Mouse (Mus musculus) neural tube, embryonic 13.5 days (tissue): ENCODE results near the gene Zbtb42. TPM values are rescaled to one million over a fixed set of nuclear protein-coding genes. Genes with fewer than 3 reads are reported as not detected.

ENCODE experiments used
- ATAC-seq: fragments of 200-750 bp; cut with Nextera tagmentation; 2 replicates; pipeline ENCODE4 v1.8.0; 2017; ENCODE audit warnings: low read depth, mild to moderate bottlenecking, moderate TSS enrichment, moderate library complexity
- H3K27ac ChIP-seq: fragments of 300-500 bp; sonication (generic); replicated peaks from 2 replicates; pipeline ENCODE4 v1.5.1; 2015; ENCODE audit warnings: moderate library complexity, mild to moderate bottlenecking, inconsistent platforms
- H3K27me3 ChIP-seq: fragments of 300-500 bp; sonication (generic); 2 replicates; pipeline ENCODE4 v1.6.1; 2015; ENCODE audit warnings: mild to moderate bottlenecking, inconsistent platforms
- H3K36me3 ChIP-seq: fragments of 300-500 bp; sonication (generic); 2 replicates; pipeline ENCODE4 v1.6.1; 2015; ENCODE audit warnings: mild to moderate bottlenecking, inconsistent platforms
- H3K4me1 ChIP-seq: fragments of 300-500 bp; sonication (generic); replicated peaks from 2 replicates; pipeline ENCODE4 v1.6.1; 2015; ENCODE audit warnings: inconsistent platforms
- H3K4me2 ChIP-seq: fragments of 300-500 bp; sonication (generic); 2 replicates; pipeline ENCODE4 v1.6.1; 2015; ENCODE audit warnings: inconsistent platforms, mild to moderate bottlenecking, moderate library complexity
- H3K4me3 ChIP-seq: fragments of 300-500 bp; sonication (generic); 2 replicates; pipeline ENCODE4 v1.5.1; 2015; ENCODE audit warnings: mild to moderate bottlenecking, inconsistent platforms
- H3K9ac ChIP-seq: fragments of 300-500 bp; sonication (generic); 2 replicates; pipeline ENCODE4 v1.6.1; 2015; ENCODE audit warnings: moderate library complexity, mild to moderate bottlenecking, inconsistent platforms
- H3K9me3 ChIP-seq: fragments of 300-500 bp; sonication (generic); 2 replicates; pipeline ENCODE4 v1.6.1; 2016; ENCODE audit warnings: inconsistent platforms
- WGBS: fragments of 180-500 bp; shearing (Covaris S2); methylation state at CpG from one replicate; pipeline ENCODE4 v1.1.7; 2015; 5-methylcytosine and 5-hydroxymethylcytosine counted together
- microRNA-seq: library from miRNA; unstranded; fragments of <30 nt; microRNA quantifications from one replicate; pipeline ENCODE4, GENCODE M21; 2016
- polyA plus RNA-seq: library from polyadenylated mRNA; unstranded; fragments of >200 nt; fragmentation: Nextera tagmentation; extraction: Ambion mirVana; gene quantifications from 2 replicates; pipeline ENCODE4 v1.2.1, GENCODE M21; 2015

Gene Zbtb42
- polyA plus RNA-seq, 1 experiment from 2014 or later: 2.1 TPM

- peaks cover 6% of the 10 kb centered on the region; the same call in 1 of the 2 replicates for H3K36me3 ChIP-seq
- peaks cover 52% of the 10 kb centered on the region for H3K4me1 ChIP-seq
- H3K9me3 ChIP-seq: no peaks in the 10 kb centered on the region
- peaks cover 30% of the 10 kb centered on the region for H3K27me3 ChIP-seq
- peak overlapping the region; percentile 91 for H3K4me3 ChIP-seq
- H3K9ac ChIP-seq: peak overlapping the region; percentile 90
- WGBS: under 1% methylated on average over 70 of the region's 75 CpGs
- peak; percentile 52 for ATAC-seq
- peak overlapping the region; percentile 62; the same call in 1 of the 2 replicates for H3K27ac ChIP-seq
- peak overlapping the region; percentile 93 for H3K4me2 ChIP-seq
Measured at GRCm38 (mm10) chr12:112722240-112723027, 43.8 kb downstream of the Zbtb42 start.

- H3K27ac ChIP-seq: 0 out of 2 replicates have a peak overlapping the region, but pooled peaks have one; percentile 62
- H3K9ac ChIP-seq: peak overlapping the region; percentile 90
- peak; percentile 32 for ATAC-seq
- WGBS: 9% methylated on average over 5 of the region's 5 CpGs
- peaks cover 55% of the 10 kb centered on the region for H3K4me1 ChIP-seq
- peaks cover 30% of the 10 kb centered on the region for H3K27me3 ChIP-seq
- H3K4me3 ChIP-seq: peak overlapping the region; percentile 91
- H3K36me3 ChIP-seq: peaks cover 6% of the 10 kb centered on the region; the same call in 1 of the 2 replicates
- no peaks in the 10 kb centered on the region for H3K9me3 ChIP-seq
- H3K4me2 ChIP-seq: peak overlapping the region; percentile 93
Measured at GRCm38 (mm10) chr12:112723028-112723330, 44.4 kb downstream of the Zbtb42 start.

GRCm38 (mm10) chr12:112723445-112723844 is 44.8 kb downstream of the Zbtb42 start:
- Histone ChIP-seq H3K4me3 (peak overlapping the region; percentile 91), H3K27me3 (peaks cover 30% of the 10 kb centered on the region), H3K9me3 (no peaks in the 10 kb centered on the region), H3K27ac (no peak overlapping the region), H3K36me3 (peaks cover 6% of the 10 kb centered on the region; the same call in 1 of the 2 replicates), H3K4me1 (peaks cover 55% of the 10 kb centered on the region), H3K4me2 (peak overlapping the region; percentile 93), H3K9ac (peak overlapping the region; percentile 90)
- WGBS: 92% methylated on average over 6 of the region's 6 CpGs
- no peak for ATAC-seq

GRCm38 (mm10) chr12:112724077-112724805 is 45.6 kb downstream of the Zbtb42 start:
- WGBS: 76% methylated on average over 11 of the region's 11 CpGs
- peaks cover 6% of the 10 kb centered on the region; the same call in 1 of the 2 replicates for H3K36me3 ChIP-seq
- no peak for ATAC-seq
- H3K27me3 ChIP-seq: peaks cover 30% of the 10 kb centered on the region
- peak overlapping the region; percentile 93 for H3K4me2 ChIP-seq
- H3K4me1 ChIP-seq: peaks cover 55% of the 10 kb centered on the region
- no peak overlapping the region for H3K4me3 ChIP-seq
- H3K9me3 ChIP-seq: no peaks in the 10 kb centered on the region
- no peak overlapping the region for H3K27ac ChIP-seq
- H3K9ac ChIP-seq: no peak overlapping the region

GRCm38 (mm10) chr12:112727801-112728200 is 49.2 kb downstream of the Zbtb42 start:
- 0 out of 2 replicates have a peak overlapping the region, but pooled peaks have one; percentile 4 for H3K9ac ChIP-seq
- whole genome bisulfite sequencing: 56% methylated on average over 8 of the region's 8 CpGs
- H3K4me3 ChIP-seq: no peak overlapping the region
- ATAC-seq: no peak
- H3K27me3 ChIP-seq: peaks cover 6% of the 10 kb centered on the region
- H3K9me3 ChIP-seq: no peaks in the 10 kb centered on the region
- no peak overlapping the region for H3K27ac ChIP-seq
- no peak overlapping the region for H3K4me2 ChIP-seq
- peaks cover 29% of the 10 kb centered on the region for H3K36me3 ChIP-seq
- H3K4me1 ChIP-seq: peaks cover 44% of the 10 kb centered on the region

- no peaks in the 10 kb centered on the region for H3K9me3 ChIP-seq
- WGBS: 89% methylated on average over 14 of the region's 14 CpGs
- H3K4me3 ChIP-seq: no peak overlapping the region
- peaks cover 54% of the 10 kb centered on the region for H3K36me3 ChIP-seq
- no peak for ATAC-seq
- peaks cover 17% of the 10 kb centered on the region for H3K4me1 ChIP-seq
- no peak overlapping the region for H3K27ac ChIP-seq
- H3K9ac ChIP-seq: no peak overlapping the region
- no peaks in the 10 kb centered on the region for H3K27me3 ChIP-seq
- no peak overlapping the region for H3K4me2 ChIP-seq
Measured at GRCm38 (mm10) chr12:112730808-112731207, 52.2 kb downstream of the Zbtb42 start.

Small RNAs within 50 kb of the gene (microRNA-seq; reads per million reads assigned to microRNA genes)
- gene Mir6939: not detected

Other genes with a start within 250 kb of the Zbtb42 start
- gene A530016L24Rik, start 189.4 kb upstream of the Zbtb42 start, polyA plus RNA-seq: 0.27 and 0.30 TPM in 2 replicates
- 35.3 and 36.6 TPM in 2 replicates for gene Tmem179, start 162.1 kb upstream of the Zbtb42 start, polyA plus RNA-seq
- gene Inf2, start 90.0 kb upstream of the Zbtb42 start, polyA plus RNA-seq: 1.4 and 1.5 TPM in 2 replicates
- 3.2 and 3.6 TPM in 2 replicates for gene Adssl1, start 58.8 kb upstream of the Zbtb42 start, polyA plus RNA-seq
- 66.3 and 75.0 TPM in 2 replicates for gene Siva1, start 34.1 kb upstream of the Zbtb42 start, polyA plus RNA-seq
- gene Akt1, start 3.9 kb upstream of the Zbtb42 start, polyA plus RNA-seq: 73.4 and 101 TPM in 2 replicates
- 23.7 and 26.9 TPM in 2 replicates for gene Cep170b, start 41.6 kb downstream of the Zbtb42 start, polyA plus RNA-seq
- gene Pld4, start 81.8 kb downstream of the Zbtb42 start, polyA plus RNA-seq: 6.7 and 8.6 TPM in 2 replicates
- 2.8 and 2.9 TPM in 2 replicates for gene Ahnak2, start 123.8 kb downstream of the Zbtb42 start, polyA plus RNA-seq
- 20.2 and 21.1 TPM in 2 replicates for gene Clba1, start 130.1 kb downstream of the Zbtb42 start, polyA plus RNA-seq
- 46.9 and 56.1 TPM in 2 replicates for gene Cdca4, start 150.6 kb downstream of the Zbtb42 start, polyA plus RNA-seq
- not detected in 2 replicates for gene Gpr132, start 189.4 kb downstream of the Zbtb42 start, polyA plus RNA-seq